Mouse (Mus musculus) brain, embryonic 14.5 days (tissue): ENCODE data around the gene Txndc11. TPM values are rescaled to one million over a fixed set of nuclear protein-coding genes. Genes with fewer than 3 reads are reported as not detected.

ENCODE experiments used
- DNase-seq: peaks from one replicate; pipeline ENCODE4 v3.0.0-alpha.2; 2011; ENCODE audit warnings: low read depth
- CTCF ChIP-seq: fragments of 200-500 bp; IDR thresholded peaks from 2 replicates; pipeline ENCODE4 v1.5.1; 2012; ENCODE audit warnings: inconsistent platforms, mild to moderate bottlenecking, moderate library complexity, borderline replicate concordance; ENCODE audit not compliant: insufficient read depth, insufficient read length; ENCODE audit errors: extremely low read depth
- POLR2A ChIP-seq: fragments of 200-500 bp; IDR thresholded peaks from 2 replicates; pipeline ENCODE4 v1.6.1; 2012; ENCODE audit warnings: mild to moderate bottlenecking, inconsistent platforms, borderline replicate concordance; ENCODE audit not compliant: poor library complexity, insufficient read depth, insufficient read length, severe bottlenecking; ENCODE audit errors: extremely low read depth
- polyA plus RNA-seq: library from polyadenylated mRNA; depleted of rRNA; stranded (reverse); fragments of >200 nt; gene quantifications from 2 replicates; pipeline ENCODE4 v1.2.3, GENCODE M21; 2012

Gene Txndc11
- polyA plus RNA-seq, 1 experiment = 28.2 TPM

DNA sequence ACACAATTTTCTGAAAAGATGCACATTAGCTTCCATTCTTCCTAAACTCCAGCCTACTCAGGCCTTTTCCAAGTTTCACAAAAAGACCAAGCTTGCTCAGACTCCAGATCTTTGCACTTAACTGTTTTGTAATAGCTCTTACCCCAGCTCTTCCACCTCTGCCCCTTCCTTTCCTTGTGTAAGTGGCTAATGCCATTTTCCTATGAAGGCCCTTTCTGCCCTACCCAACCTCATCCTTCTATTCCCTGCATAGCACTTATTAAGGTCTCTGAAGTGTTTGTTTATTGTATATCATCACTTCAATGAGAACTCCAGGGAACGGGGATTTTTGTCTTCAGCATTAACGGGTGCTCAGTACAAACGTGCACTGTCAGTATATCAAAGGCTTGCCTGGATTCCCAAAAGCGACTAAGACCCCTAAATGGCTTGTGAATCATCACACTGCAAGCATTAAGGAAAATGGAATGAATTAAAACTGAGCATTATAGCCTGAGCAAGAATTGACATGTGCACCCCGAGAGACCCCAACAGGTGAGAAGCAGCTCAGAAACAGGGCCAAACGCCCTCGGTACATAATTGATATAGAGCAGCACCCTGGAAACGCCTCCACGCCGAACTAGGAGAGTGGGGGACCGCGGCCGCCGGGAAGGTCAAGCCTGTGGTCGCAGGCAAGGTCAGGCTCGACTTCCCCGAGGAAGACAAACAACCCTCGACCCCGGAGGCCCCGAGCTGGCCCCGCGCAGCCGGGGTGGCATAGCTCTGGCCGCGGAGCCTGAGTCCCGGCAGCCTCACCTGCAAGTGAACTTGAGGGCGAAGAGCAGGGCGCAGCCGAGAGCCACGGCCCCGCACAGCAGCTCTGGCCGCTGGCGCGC is 738 bp downstream of the Txndc11 start:
- peak; percentile 14 for DNase-seq
- TF ChIP-seq POLR2A = no peak
- no peak for TF ChIP-seq CTCF

- DNase-seq = no peak
- TF ChIP-seq POLR2A (no peak), CTCF (no peak)
Measured at GRCm38 (mm10) chr16:11132839-11133238, 1.6 kb downstream of the Txndc11 start.

- no peak for TF ChIP-seq CTCF
- TF ChIP-seq POLR2A = no peak
Measured at GRCm38 (mm10) chr16:11128301-11128700, 6.1 kb downstream of the Txndc11 start.

DNA sequence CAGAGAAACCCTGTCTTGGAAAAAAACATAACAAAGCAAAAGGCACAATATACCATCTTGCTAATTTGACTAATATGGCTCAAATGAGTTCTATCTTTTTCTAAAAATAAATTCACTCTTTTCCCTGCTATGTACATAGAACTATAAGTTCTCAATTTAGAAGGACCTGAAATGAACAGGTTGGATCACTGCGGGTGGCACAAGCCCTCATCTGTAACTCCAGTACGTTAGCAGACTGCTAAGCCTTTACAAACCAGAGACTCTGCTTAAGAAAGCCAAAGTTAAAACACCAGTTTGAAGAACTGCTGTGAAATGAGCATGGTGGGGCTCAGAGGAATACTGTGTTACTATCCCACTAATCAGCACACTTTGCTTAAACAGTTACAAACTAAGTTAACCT is 9.1 kb downstream of the Txndc11 start:
- TF ChIP-seq POLR2A = no peak
- TF ChIP-seq CTCF = no peak
- DNase-seq = no peak

More at GRCm38 (mm10) chr16:11128301-11128700, 6.1 kb downstream of the Txndc11 start:
- no peak for DNase-seq

- no peak for DNase-seq
- TF ChIP-seq POLR2A = no peak
- TF ChIP-seq CTCF = no peak
Measured at GRCm38 (mm10) chr16:11124110-11124509, 10.3 kb downstream of the Txndc11 start.

DNA sequence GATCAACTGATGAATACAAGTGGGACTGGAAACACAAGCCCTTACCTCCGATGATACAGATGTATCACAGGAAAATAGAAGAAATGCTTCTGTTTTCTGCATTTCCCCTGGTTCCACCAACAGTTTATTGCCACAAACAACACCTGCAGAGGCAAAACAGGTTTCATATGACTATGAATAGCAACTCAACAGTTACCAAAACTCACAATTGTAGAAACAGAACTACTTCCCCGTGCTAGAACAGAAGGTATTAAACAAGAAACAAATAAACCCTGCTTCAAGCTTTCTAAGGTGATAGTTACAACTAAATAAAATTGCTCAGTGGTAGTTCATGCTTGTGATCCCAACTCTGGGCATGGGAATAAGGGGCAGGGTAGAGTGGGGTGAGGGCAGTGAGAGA is 11.8 kb downstream of the Txndc11 start:
- no peak for DNase-seq
- TF ChIP-seq CTCF (no peak), POLR2A (no peak)

DNA sequence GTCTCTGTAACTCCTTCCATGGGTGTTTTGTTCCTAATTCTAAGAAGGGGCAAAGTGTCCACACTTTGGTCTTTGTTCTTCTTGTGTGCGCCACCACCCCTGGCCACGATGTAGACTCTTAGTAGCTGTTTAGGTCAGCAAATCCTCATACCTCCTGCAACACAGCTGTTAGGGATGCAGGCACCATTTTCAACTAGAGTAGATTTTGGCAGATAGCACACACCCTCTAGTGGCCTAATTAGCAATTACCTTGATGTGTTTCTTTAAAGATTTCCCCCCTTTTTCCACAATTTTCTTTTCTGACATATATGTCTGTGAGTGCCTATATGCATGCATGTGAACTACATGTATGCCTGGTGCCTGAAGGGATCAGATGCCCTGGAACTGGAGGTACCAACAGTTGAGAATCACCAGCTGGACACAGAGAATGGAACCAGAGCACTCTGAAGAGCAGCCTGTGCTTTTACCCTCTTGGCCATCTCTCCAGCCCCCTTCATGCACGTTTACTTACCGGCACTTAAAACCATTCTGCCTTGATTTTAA is 25.2 kb downstream of the Txndc11 start:
- TF ChIP-seq POLR2A (no peak), CTCF (peak; percentile 50; the same call in 1 of the 2 replicates)
- peak; percentile 60 for DNase-seq

- DNase-seq = no peak
- no peak for TF ChIP-seq POLR2A
- no peak for TF ChIP-seq CTCF
Measured at GRCm38 (mm10) chr16:11104905-11105304, 29.5 kb downstream of the Txndc11 start.

DNA sequence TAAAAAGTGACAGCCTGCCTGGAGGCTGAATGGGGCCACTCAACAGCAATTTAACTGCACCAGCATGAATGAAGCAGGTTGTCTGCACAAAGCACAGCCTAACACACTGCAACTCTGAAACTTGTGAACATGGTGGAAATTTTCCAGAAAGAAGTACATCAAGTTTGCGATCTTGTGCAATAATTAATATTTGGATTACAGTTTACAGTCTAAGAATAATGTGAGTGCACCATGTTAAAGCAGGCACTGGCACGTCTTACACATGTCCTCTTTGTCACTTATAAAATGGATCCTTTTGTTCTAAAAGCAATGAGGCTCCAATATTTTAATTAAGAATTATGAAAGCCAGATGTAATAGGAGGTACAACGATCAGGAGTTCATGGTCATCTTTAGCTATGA is 37.1 kb downstream of the Txndc11 start:
- TF ChIP-seq CTCF (no peak), POLR2A (no peak)
- no peak for DNase-seq

DNA sequence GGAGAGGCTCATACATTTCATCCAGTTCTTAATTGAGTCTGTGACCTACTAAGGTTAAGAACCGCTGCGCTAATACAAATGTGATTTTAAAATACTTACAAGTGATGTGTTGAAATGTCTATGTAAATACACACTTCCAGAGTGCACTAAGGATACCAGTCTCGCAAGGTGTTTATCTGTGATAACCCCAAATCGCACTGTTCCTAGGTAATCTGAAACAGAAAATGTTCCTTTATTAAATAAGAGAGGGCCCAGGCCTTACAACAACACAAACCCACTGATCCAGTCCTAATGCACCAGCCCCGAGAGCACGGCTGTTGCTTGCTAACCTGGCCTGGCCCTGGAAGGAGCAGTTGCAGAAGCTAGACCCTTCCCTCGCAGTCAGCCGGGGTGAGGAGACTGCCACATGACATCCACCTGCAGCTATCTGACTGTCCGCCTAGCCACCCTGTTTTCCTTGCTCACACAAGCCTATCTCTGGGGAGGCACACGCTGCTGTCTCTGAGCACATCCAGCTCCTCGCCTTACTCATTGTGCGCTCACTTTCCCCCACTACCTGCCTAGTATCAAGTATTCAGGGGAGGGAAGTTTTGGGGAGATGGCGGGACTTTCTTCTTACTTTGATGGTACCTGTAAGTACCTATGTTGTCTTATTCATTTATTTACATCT is 40.6 kb downstream of the Txndc11 start:
- DNase-seq = no peak
- TF ChIP-seq POLR2A (no peak), CTCF (no peak)

DNA sequence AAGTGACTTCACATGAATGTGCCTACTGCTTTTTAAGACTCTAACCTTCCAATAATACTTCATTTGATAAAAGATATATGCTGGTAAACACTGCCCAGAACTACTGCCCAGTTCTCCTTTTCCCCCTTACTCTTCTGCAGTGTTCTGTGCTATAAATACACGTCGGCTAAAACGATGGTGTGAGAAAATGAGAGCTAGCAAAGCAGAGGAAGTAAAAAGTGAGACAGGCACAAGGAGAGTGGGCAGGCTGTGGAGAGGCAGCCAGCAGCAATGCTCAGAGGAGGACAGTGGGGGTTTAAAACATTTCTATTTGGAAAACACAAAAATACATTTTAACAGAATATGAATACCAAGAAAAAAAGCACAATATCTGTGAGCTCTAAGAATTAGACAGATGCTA is 41.9 kb downstream of the Txndc11 start:
- TF ChIP-seq POLR2A (no peak), CTCF (no peak)
- no peak for DNase-seq
